Mouse (Mus musculus): ENCODE measurements around the gene 1810049J17Rik. TPM values are rescaled to one million over a fixed set of nuclear protein-coding genes. Genes with fewer than 3 reads are reported as not detected.

1810049J17Rik gene
- polyA plus RNA-seq, 1 experiment from 2014 or later: 1.1 TPM

DNA sequence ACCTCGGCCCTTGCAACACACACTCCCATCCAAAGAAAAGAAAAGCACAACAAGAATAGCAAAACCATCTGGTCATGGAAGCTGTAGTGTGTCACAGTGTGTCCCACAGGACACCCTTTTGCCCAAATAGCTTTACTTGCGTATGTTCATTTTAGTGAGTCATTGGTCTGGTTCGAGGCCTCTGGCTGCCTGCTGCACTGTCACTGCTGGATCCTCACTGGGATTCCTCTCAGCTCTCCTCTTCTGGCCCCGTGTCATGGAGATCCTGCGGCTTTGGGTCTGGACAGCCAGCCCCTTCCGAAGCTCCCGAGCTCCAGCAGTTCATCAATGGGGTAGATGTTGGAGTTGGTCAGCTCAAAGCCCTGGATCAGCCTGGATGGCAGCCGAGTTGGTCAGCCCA is 3.2 kb downstream of the 1810049J17Rik start:
- no peak overlapping the region for H3K4me2 ChIP-seq (ENCODE audit: low read length)
- no peak for ATAC-seq
- H3K27ac ChIP-seq (ENCODE audit: low read depth, low read length): no peak overlapping the region
- no peaks in the 10 kb centered on the region for H3K36me3 ChIP-seq (ENCODE audit: control insufficient read depth, insufficient read depth, low read length)
- H3K27me3 ChIP-seq (replicated peaks; ENCODE audit: control insufficient read depth, insufficient read depth, low read length): 0 out of 2 replicates have a peak, but pooled peaks cover 2% of the 10 kb centered on the region
- WGBS: 79% methylated on average over 8 of the region's 8 CpGs
- H3K9ac ChIP-seq (ENCODE audit: low read depth, low read length): no peak overlapping the region; the same call in 1 of the 2 replicates
- peaks cover 7% of the 10 kb centered on the region for H3K4me1 ChIP-seq (ENCODE audit: control insufficient read depth, insufficient read depth, low read depth, low read length)
- H3K9me3 ChIP-seq (ENCODE audit: control insufficient read depth, low read length): no peaks in the 10 kb centered on the region
- no peak overlapping the region for H3K4me3 ChIP-seq (ENCODE audit: low read length)

DNA sequence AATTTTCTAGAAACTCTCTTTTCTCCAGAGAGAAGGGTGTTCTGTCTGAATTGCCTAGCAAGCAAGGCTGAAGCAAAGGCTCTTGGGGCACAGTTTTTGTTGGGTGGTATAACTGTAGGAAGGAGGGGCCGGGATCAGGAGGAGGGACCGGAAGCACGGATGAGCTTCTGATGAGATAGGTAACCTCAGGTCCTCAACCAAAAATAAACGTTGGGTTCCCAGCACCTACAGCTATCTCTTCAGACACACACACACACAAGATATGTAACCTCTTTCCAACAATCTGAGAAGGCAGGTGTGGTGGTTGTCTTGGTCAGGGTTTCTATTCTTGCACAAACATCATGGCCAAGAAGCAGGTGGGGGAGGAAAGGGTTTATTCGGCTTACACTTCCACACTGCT is 4.4 kb downstream of the 1810049J17Rik start:
- H3K9me3 ChIP-seq (ENCODE audit: control insufficient read depth, low read length): no peaks in the 10 kb centered on the region
- H3K4me2 ChIP-seq (ENCODE audit: low read length): no peak overlapping the region
- H3K4me1 ChIP-seq (ENCODE audit: control insufficient read depth, insufficient read depth, low read depth, low read length): no peaks in the 10 kb centered on the region; the same call in 1 of the 2 replicates
- H3K9ac ChIP-seq (ENCODE audit: low read depth, low read length): no peak overlapping the region
- no peaks in the 10 kb centered on the region for H3K36me3 ChIP-seq (ENCODE audit: control insufficient read depth, insufficient read depth, low read length)
- whole genome bisulfite sequencing: 88% methylated on average over 5 of the region's 5 CpGs
- no peak overlapping the region for H3K27ac ChIP-seq (ENCODE audit: low read depth, low read length)
- H3K27me3 ChIP-seq (replicated peaks; ENCODE audit: control insufficient read depth, insufficient read depth, low read length): 0 out of 2 replicates have a peak, but pooled peaks cover 2% of the 10 kb centered on the region
- no peak overlapping the region for H3K4me3 ChIP-seq (ENCODE audit: low read length)
- no peak for ATAC-seq

- H3K9me3 ChIP-seq (ENCODE audit: control insufficient read depth, low read length): no peaks in the 10 kb centered on the region
- H3K9ac ChIP-seq (ENCODE audit: low read depth, low read length): no peak overlapping the region
- no peak for ATAC-seq
- WGBS: 70% methylated on average over 2 of the region's 2 CpGs
- H3K27me3 ChIP-seq (replicated peaks; ENCODE audit: control insufficient read depth, insufficient read depth, low read length): 0 out of 2 replicates have a peak, but pooled peaks cover 2% of the 10 kb centered on the region
- H3K4me2 ChIP-seq (ENCODE audit: low read length): no peak overlapping the region
- no peak overlapping the region for H3K27ac ChIP-seq (ENCODE audit: low read depth, low read length)
- no peaks in the 10 kb centered on the region for H3K36me3 ChIP-seq (ENCODE audit: control insufficient read depth, insufficient read depth, low read length)
- H3K4me3 ChIP-seq (ENCODE audit: low read length): no peak overlapping the region
- no peaks in the 10 kb centered on the region; the same call in 1 of the 2 replicates for H3K4me1 ChIP-seq (ENCODE audit: control insufficient read depth, insufficient read depth, low read depth, low read length)
These were observed 5.7 kb downstream of the 1810049J17Rik start for GRCm38 (mm10) chr15:12315996-12316395.

- Histone ChIP-seq H3K27me3 (replicated peaks; ENCODE audit: control insufficient read depth, insufficient read depth, low read length) (no peaks in the 10 kb centered on the region), H3K36me3 (ENCODE audit: control insufficient read depth, insufficient read depth, low read length) (no peaks in the 10 kb centered on the region), H3K27ac (ENCODE audit: low read depth, low read length) (no peak overlapping the region), H3K4me3 (ENCODE audit: low read length) (no peak overlapping the region), H3K4me1 (ENCODE audit: control insufficient read depth, insufficient read depth, low read depth, low read length) (no peaks in the 10 kb centered on the region), H3K9ac (ENCODE audit: low read depth, low read length) (no peak overlapping the region), H3K9me3 (ENCODE audit: control insufficient read depth, low read length) (no peaks in the 10 kb centered on the region), H3K4me2 (ENCODE audit: low read length) (no peak overlapping the region)
- 86% methylated on average over 5 of the region's 5 CpGs for WGBS
- no peak for ATAC-seq
These were observed 7.1 kb downstream of the 1810049J17Rik start for GRCm38 (mm10) chr15:12314584-12314983.

GRCm38 (mm10) chr15:12313255-12313654 is 8.4 kb downstream of the 1810049J17Rik start:
- H3K36me3 ChIP-seq (ENCODE audit: control insufficient read depth, insufficient read depth, low read length): no peaks in the 10 kb centered on the region
- ATAC-seq: no peak
- no peak overlapping the region for H3K4me3 ChIP-seq (ENCODE audit: low read length)
- H3K9ac ChIP-seq (ENCODE audit: low read depth, low read length): no peak overlapping the region
- no peaks in the 10 kb centered on the region for H3K27me3 ChIP-seq (replicated peaks; ENCODE audit: control insufficient read depth, insufficient read depth, low read length)
- H3K4me2 ChIP-seq (ENCODE audit: low read length): no peak overlapping the region
- H3K4me1 ChIP-seq (ENCODE audit: control insufficient read depth, insufficient read depth, low read depth, low read length): no peaks in the 10 kb centered on the region
- no peak overlapping the region for H3K27ac ChIP-seq (ENCODE audit: low read depth, low read length)
- H3K9me3 ChIP-seq (ENCODE audit: control insufficient read depth, low read length): no peaks in the 10 kb centered on the region
- 22% methylated on average over 1 of the region's 1 CpGs for WGBS

DNA sequence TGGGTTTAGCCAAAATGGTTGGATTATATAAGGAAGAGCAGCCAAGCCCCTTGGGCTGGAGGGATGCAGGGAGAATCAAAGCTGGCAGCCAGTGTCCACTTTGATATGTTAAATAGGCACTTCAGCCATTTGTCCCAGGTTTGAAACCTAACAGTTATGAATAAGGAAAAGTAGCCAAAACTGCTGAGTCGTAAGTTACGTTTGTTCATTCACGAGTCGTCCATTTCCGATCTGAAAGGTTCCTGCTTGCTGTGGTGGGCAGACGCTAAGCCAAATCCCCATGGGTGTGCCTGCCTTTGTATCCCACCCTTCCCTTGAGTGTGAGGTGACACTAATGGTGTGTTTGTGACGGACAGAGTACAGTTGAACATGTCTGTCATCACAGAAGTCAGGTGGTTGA is 10.2 kb downstream of the 1810049J17Rik start:
- no peaks in the 10 kb centered on the region for H3K27me3 ChIP-seq (replicated peaks; ENCODE audit: control insufficient read depth, insufficient read depth, low read length)
- 90% methylated on average over 7 of the region's 7 CpGs for WGBS
- H3K4me1 ChIP-seq (ENCODE audit: control insufficient read depth, insufficient read depth, low read depth, low read length): no peaks in the 10 kb centered on the region
- H3K9me3 ChIP-seq (ENCODE audit: control insufficient read depth, low read length): no peaks in the 10 kb centered on the region
- ATAC-seq: no peak
- H3K9ac ChIP-seq (ENCODE audit: low read depth, low read length): no peak overlapping the region
- H3K36me3 ChIP-seq (ENCODE audit: control insufficient read depth, insufficient read depth, low read length): no peaks in the 10 kb centered on the region
- H3K27ac ChIP-seq (ENCODE audit: low read depth, low read length): no peak overlapping the region
- H3K4me3 ChIP-seq (ENCODE audit: low read length): no peak overlapping the region
- no peak overlapping the region for H3K4me2 ChIP-seq (ENCODE audit: low read length)

DNA sequence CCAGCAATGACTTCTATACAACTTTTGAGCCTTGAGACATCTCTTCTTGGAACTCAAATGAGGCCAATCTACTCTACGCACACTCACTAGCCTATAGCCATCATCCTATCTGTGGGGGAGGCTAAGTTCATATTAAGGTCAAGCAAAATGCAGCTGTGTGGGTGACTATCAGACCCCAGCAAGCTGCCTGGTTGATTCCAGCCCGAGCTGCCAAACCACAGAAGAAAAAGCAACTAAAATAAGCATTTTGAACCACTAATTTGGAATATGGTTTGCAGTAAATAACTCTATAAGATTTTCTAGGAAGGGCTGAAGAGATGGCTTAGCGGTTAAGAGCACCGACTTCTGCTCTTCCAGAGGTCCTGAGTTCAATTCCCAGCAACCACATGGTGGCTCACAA is 11.0 kb downstream of the 1810049J17Rik start:
- Histone ChIP-seq H3K36me3 (ENCODE audit: control insufficient read depth, insufficient read depth, low read length) (no peaks in the 10 kb centered on the region), H3K4me1 (ENCODE audit: control insufficient read depth, insufficient read depth, low read depth, low read length) (no peaks in the 10 kb centered on the region), H3K27me3 (replicated peaks; ENCODE audit: control insufficient read depth, insufficient read depth, low read length) (no peaks in the 10 kb centered on the region), H3K4me3 (ENCODE audit: low read length) (no peak overlapping the region), H3K4me2 (ENCODE audit: low read length) (no peak overlapping the region), H3K27ac (ENCODE audit: low read depth, low read length) (no peak overlapping the region), H3K9me3 (ENCODE audit: control insufficient read depth, low read length) (no peaks in the 10 kb centered on the region), H3K9ac (ENCODE audit: low read depth, low read length) (no peak overlapping the region)
- no peak for ATAC-seq
- 92% methylated on average over 4 of the region's 4 CpGs for WGBS

DNA sequence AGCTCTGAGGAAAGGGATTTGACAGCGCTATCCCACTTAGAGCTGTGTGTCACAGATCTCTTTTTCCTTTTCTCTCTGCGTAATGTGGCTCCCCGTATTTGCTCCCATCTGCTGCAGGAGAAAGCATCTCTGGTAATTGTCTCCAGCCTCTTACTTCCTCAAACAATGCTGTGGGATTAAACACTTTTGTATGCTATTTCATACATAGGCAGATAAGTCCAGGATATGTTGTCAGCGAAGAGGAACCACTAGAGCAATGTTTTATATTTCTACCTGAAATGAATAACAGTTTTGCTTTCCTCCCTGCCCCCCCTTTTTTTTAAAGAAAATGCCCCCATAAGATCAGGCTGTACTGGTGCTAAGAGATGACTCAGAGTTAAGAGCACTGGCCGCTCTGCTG is 13.2 kb downstream of the 1810049J17Rik start:
- H3K4me2 ChIP-seq (ENCODE audit: low read length): no peak overlapping the region
- H3K4me3 ChIP-seq (ENCODE audit: low read length): no peak overlapping the region
- 92% methylated on average over 5 of the region's 5 CpGs for WGBS

GRCm38 (mm10) chr15:12307114-12307513 is 14.6 kb downstream of the 1810049J17Rik start:
- 74% methylated on average over 4 of the region's 4 CpGs for WGBS
- Histone ChIP-seq H3K4me2 (ENCODE audit: low read length) (no peak overlapping the region), H3K9ac (ENCODE audit: low read depth, low read length) (no peak overlapping the region), H3K4me1 (ENCODE audit: control insufficient read depth, insufficient read depth, low read depth, low read length) (no peaks in the 10 kb centered on the region), H3K4me3 (ENCODE audit: low read length) (no peak overlapping the region), H3K36me3 (ENCODE audit: control insufficient read depth, insufficient read depth, low read length) (no peaks in the 10 kb centered on the region), H3K9me3 (ENCODE audit: control insufficient read depth, low read length) (no peaks in the 10 kb centered on the region), H3K27me3 (replicated peaks; ENCODE audit: control insufficient read depth, insufficient read depth, low read length) (no peaks in the 10 kb centered on the region), H3K27ac (ENCODE audit: low read depth, low read length) (no peak overlapping the region)
- ATAC-seq: no peak

More for the DNA sequence above, 13.2 kb downstream of the 1810049J17Rik start:
- Histone ChIP-seq H3K27me3 (replicated peaks; ENCODE audit: control insufficient read depth, insufficient read depth, low read length) (no peaks in the 10 kb centered on the region), H3K27ac (ENCODE audit: low read depth, low read length) (no peak overlapping the region), H3K9me3 (ENCODE audit: control insufficient read depth, low read length) (no peaks in the 10 kb centered on the region), H3K36me3 (ENCODE audit: control insufficient read depth, insufficient read depth, low read length) (no peaks in the 10 kb centered on the region), H3K4me1 (ENCODE audit: control insufficient read depth, insufficient read depth, low read depth, low read length) (no peaks in the 10 kb centered on the region), H3K9ac (ENCODE audit: low read depth, low read length) (no peak overlapping the region)
- no peak for ATAC-seq

All from hindbrain, embryonic 16.5 days (tissue).